Mouse (Mus musculus): ENCODE measurements around the gene Vegfa. TPM values are rescaled to one million over a fixed set of nuclear protein-coding genes. Genes with fewer than 3 reads are reported as not detected.

Vegfa gene
- 4.9 and 7.4 TPM in 2 replicates for polyA plus RNA-seq (2014; fragmentation: Nextera tagmentation; extraction: Ambion mirVana)

GRCm38 (mm10) chr17:46032257-46032991 lies at the start of gene Vegfa:
TSS of gene Vegfa (minus strand) at chr17:46032369.
- peaks cover 38% of the 10 kb centered on the region for H3K4me1 ChIP-seq (ENCODE audit: control insufficient read depth, insufficient read depth, low read length)
- H3K27me3 ChIP-seq (ENCODE audit: control insufficient read depth, insufficient read depth, low read length): no peaks in the 10 kb centered on the region
- peak within 1 kb of the TSS; percentile 95 for H3K4me3 ChIP-seq (ENCODE audit: low read depth, low read length)
- H3K4me2 ChIP-seq: peak within 1 kb of the TSS; percentile 68
- H3K9ac ChIP-seq (ENCODE audit: low read depth, low read length): peak within 1 kb of the TSS; percentile 99
- H3K36me3 ChIP-seq (ENCODE audit: control insufficient read depth, insufficient read depth, low read length): no peaks in the 10 kb centered on the region
- no peaks in the 10 kb centered on the region for H3K9me3 ChIP-seq (replicated peaks; ENCODE audit: control insufficient read depth, low read length)
- peak; percentile 76 for ATAC-seq (replicated peaks; ENCODE audit: insufficient number of reproducible peaks, low FRiP score, low TSS enrichment)
- whole genome bisulfite sequencing (ENCODE audit: insufficient replicate concordance): under 1% methylated on average over 40 of the region's 40 CpGs
- H3K27ac ChIP-seq (ENCODE audit: low read depth, low read length): peak within 1 kb of the TSS; percentile 98

- H3K9ac ChIP-seq (ENCODE audit: low read depth, low read length): peak overlapping the region; percentile 6; the same call in 1 of the 2 replicates
Observed at GRCm38 (mm10) chr17:46081657-46082056, 49.5 kb upstream of the Vegfa start.

GRCm38 (mm10) chr17:46081042-46081441 lies 48.9 kb upstream of the Vegfa start:
- H3K27ac ChIP-seq (ENCODE audit: low read depth, low read length): no peak overlapping the region
- WGBS (ENCODE audit: insufficient replicate concordance): 13% methylated on average over 5 of the region's 5 CpGs
- no peak for ATAC-seq (replicated peaks; ENCODE audit: insufficient number of reproducible peaks, low FRiP score, low TSS enrichment)

More at GRCm38 (mm10) chr17:46081657-46082056, 49.5 kb upstream of the Vegfa start:
- H3K4me3 ChIP-seq (ENCODE audit: low read depth, low read length): no peak overlapping the region
- H3K27me3 ChIP-seq (ENCODE audit: control insufficient read depth, insufficient read depth, low read length): no peaks in the 10 kb centered on the region
- peak; percentile 27; the same call in 1 of the 2 replicates for ATAC-seq (replicated peaks; ENCODE audit: insufficient number of reproducible peaks, low FRiP score, low TSS enrichment)
- H3K27ac ChIP-seq (ENCODE audit: low read depth, low read length): no peak overlapping the region
- peaks cover 30% of the 10 kb centered on the region for H3K4me1 ChIP-seq (ENCODE audit: control insufficient read depth, insufficient read depth, low read length)
- no peaks in the 10 kb centered on the region for H3K36me3 ChIP-seq (ENCODE audit: control insufficient read depth, insufficient read depth, low read length)
- 26% methylated on average over 7 of the region's 7 CpGs for WGBS (ENCODE audit: insufficient replicate concordance)
- no peak overlapping the region for H3K4me2 ChIP-seq
- no peaks in the 10 kb centered on the region for H3K9me3 ChIP-seq (replicated peaks; ENCODE audit: control insufficient read depth, low read length)

GRCm38 (mm10) chr17:46080388-46080787 lies 48.2 kb upstream of the Vegfa start:
- Histone ChIP-seq H3K27me3 (ENCODE audit: control insufficient read depth, insufficient read depth, low read length) (no peaks in the 10 kb centered on the region), H3K9me3 (replicated peaks; ENCODE audit: control insufficient read depth, low read length) (no peaks in the 10 kb centered on the region), H3K4me3 (ENCODE audit: low read depth, low read length) (no peak overlapping the region), H3K4me1 (ENCODE audit: control insufficient read depth, insufficient read depth, low read length) (peaks cover 24% of the 10 kb centered on the region), H3K4me2 (no peak overlapping the region), H3K9ac (ENCODE audit: low read depth, low read length) (no peak overlapping the region), H3K27ac (ENCODE audit: low read depth, low read length) (no peak overlapping the region; the same call in 1 of the 2 replicates), H3K36me3 (ENCODE audit: control insufficient read depth, insufficient read depth, low read length) (no peaks in the 10 kb centered on the region)
- no peak for ATAC-seq (replicated peaks; ENCODE audit: insufficient number of reproducible peaks, low FRiP score, low TSS enrichment)
- 51% methylated on average over 7 of the region's 7 CpGs for WGBS (ENCODE audit: insufficient replicate concordance)

More at GRCm38 (mm10) chr17:46081042-46081441, 48.9 kb upstream of the Vegfa start:
- Histone ChIP-seq H3K4me1 (ENCODE audit: control insufficient read depth, insufficient read depth, low read length) (peaks cover 24% of the 10 kb centered on the region), H3K4me3 (ENCODE audit: low read depth, low read length) (no peak overlapping the region), H3K9ac (ENCODE audit: low read depth, low read length) (no peak overlapping the region), H3K9me3 (replicated peaks; ENCODE audit: control insufficient read depth, low read length) (no peaks in the 10 kb centered on the region), H3K4me2 (no peak overlapping the region), H3K36me3 (ENCODE audit: control insufficient read depth, insufficient read depth, low read length) (no peaks in the 10 kb centered on the region), H3K27me3 (ENCODE audit: control insufficient read depth, insufficient read depth, low read length) (no peaks in the 10 kb centered on the region)

GRCm38 (mm10) chr17:46079037-46079436 lies 46.9 kb upstream of the Vegfa start:
- H3K4me3 ChIP-seq (ENCODE audit: low read depth, low read length): no peak overlapping the region
- no peak overlapping the region for H3K27ac ChIP-seq (ENCODE audit: low read depth, low read length)
- H3K4me2 ChIP-seq: no peak overlapping the region
- H3K4me1 ChIP-seq (ENCODE audit: control insufficient read depth, insufficient read depth, low read length): peaks cover 24% of the 10 kb centered on the region
- no peaks in the 10 kb centered on the region for H3K9me3 ChIP-seq (replicated peaks; ENCODE audit: control insufficient read depth, low read length)
- H3K9ac ChIP-seq (ENCODE audit: low read depth, low read length): no peak overlapping the region
- WGBS (ENCODE audit: insufficient replicate concordance): 63% methylated on average over 2 of the region's 2 CpGs
- ATAC-seq (replicated peaks; ENCODE audit: insufficient number of reproducible peaks, low FRiP score, low TSS enrichment): no peak
- H3K36me3 ChIP-seq (ENCODE audit: control insufficient read depth, insufficient read depth, low read length): no peaks in the 10 kb centered on the region
- H3K27me3 ChIP-seq (ENCODE audit: control insufficient read depth, insufficient read depth, low read length): no peaks in the 10 kb centered on the region

- Histone ChIP-seq H3K4me2 (no peak overlapping the region), H3K27me3 (ENCODE audit: control insufficient read depth, insufficient read depth, low read length) (no peaks in the 10 kb centered on the region), H3K36me3 (ENCODE audit: control insufficient read depth, insufficient read depth, low read length) (no peaks in the 10 kb centered on the region), H3K9me3 (replicated peaks; ENCODE audit: control insufficient read depth, low read length) (no peaks in the 10 kb centered on the region), H3K4me1 (ENCODE audit: control insufficient read depth, insufficient read depth, low read length) (peaks cover 25% of the 10 kb centered on the region), H3K4me3 (ENCODE audit: low read depth, low read length) (no peak overlapping the region), H3K9ac (ENCODE audit: low read depth, low read length) (no peak overlapping the region), H3K27ac (ENCODE audit: low read depth, low read length) (no peak overlapping the region)
- 88% methylated on average over 12 of the region's 12 CpGs for WGBS (ENCODE audit: insufficient replicate concordance)
- ATAC-seq (replicated peaks; ENCODE audit: insufficient number of reproducible peaks, low FRiP score, low TSS enrichment): no peak
Observed at GRCm38 (mm10) chr17:46077921-46078534, 45.9 kb upstream of the Vegfa start.

GRCm38 (mm10) chr17:46076260-46076551 lies 44.0 kb upstream of the Vegfa start:
- H3K4me1 ChIP-seq (ENCODE audit: control insufficient read depth, insufficient read depth, low read length): peaks cover 19% of the 10 kb centered on the region
- no peak overlapping the region for H3K27ac ChIP-seq (ENCODE audit: low read depth, low read length)
- WGBS (ENCODE audit: insufficient replicate concordance): 74% methylated on average over 1 of the region's 1 CpGs
- H3K27me3 ChIP-seq (ENCODE audit: control insufficient read depth, insufficient read depth, low read length): no peaks in the 10 kb centered on the region
- no peaks in the 10 kb centered on the region for H3K36me3 ChIP-seq (ENCODE audit: control insufficient read depth, insufficient read depth, low read length)
- no peak overlapping the region for H3K4me3 ChIP-seq (ENCODE audit: low read depth, low read length)
- ATAC-seq (replicated peaks; ENCODE audit: insufficient number of reproducible peaks, low FRiP score, low TSS enrichment): no peak
- no peak overlapping the region for H3K4me2 ChIP-seq
- H3K9ac ChIP-seq (ENCODE audit: low read depth, low read length): no peak overlapping the region
- no peaks in the 10 kb centered on the region for H3K9me3 ChIP-seq (replicated peaks; ENCODE audit: control insufficient read depth, low read length)

- ATAC-seq (replicated peaks; ENCODE audit: insufficient number of reproducible peaks, low FRiP score, low TSS enrichment): no peak
- no peak overlapping the region for H3K27ac ChIP-seq (ENCODE audit: low read depth, low read length)
- WGBS (ENCODE audit: insufficient replicate concordance): 69% methylated on average over 5 of the region's 5 CpGs
Observed at GRCm38 (mm10) chr17:46075551-46076259, 43.5 kb upstream of the Vegfa start.

More at GRCm38 (mm10) chr17:46075551-46076259, 43.5 kb upstream of the Vegfa start:
- no peak overlapping the region for H3K9ac ChIP-seq (ENCODE audit: low read depth, low read length)
- no peaks in the 10 kb centered on the region for H3K9me3 ChIP-seq (replicated peaks; ENCODE audit: control insufficient read depth, low read length)
- no peak overlapping the region for H3K4me2 ChIP-seq
- H3K36me3 ChIP-seq (ENCODE audit: control insufficient read depth, insufficient read depth, low read length): no peaks in the 10 kb centered on the region
- H3K27me3 ChIP-seq (ENCODE audit: control insufficient read depth, insufficient read depth, low read length): no peaks in the 10 kb centered on the region
- H3K4me3 ChIP-seq (ENCODE audit: low read depth, low read length): no peak overlapping the region
- peaks cover 14% of the 10 kb centered on the region; the same call in 1 of the 2 replicates for H3K4me1 ChIP-seq (ENCODE audit: control insufficient read depth, insufficient read depth, low read length)

Data from heart, embryonic 11.5 days (tissue).